In genomic region chr4:46598981-46599380, GRCm38 (mm10) we compare ENCODE assay signal across 17 mouse cellular contexts. TPM values are rescaled to one million over a fixed set of nuclear protein-coding genes. Genes with fewer than 3 reads are reported as not detected.
DNase-seq lines count a peak whose midpoint lies in the region; ATAC-seq and TF ChIP-seq lines count a peak whose summit lies in the region.
"Had no signal": no experiment of that assay in that cellular context is flagged by ENCODE, and none has a peak within 500 bp of the region (broad histone marks: within the 10 kb centered on the region; RNA-seq: fewer than 3 reads in every experiment).

No protein-coding gene starts in this region.

- DNase-seq in heart, postnatal 4 days = no peak
- DNase-seq in spleen, adult 2 months (ENCODE audit: low read depth in 1 of 2, low spot score in 2 of 2) = no peak
- DNase-seq in spleen, postnatal 14 days (ENCODE audit: low spot score in 2 of 2) = no peak
- DNase-seq in gastrocnemius, postnatal 10 days = peak; percentile 3
- DNase-seq in midbrain, embryonic 10.5 days (ENCODE audit: low spot score) = no peak
- no peak for DNase-seq in frontal cortex, postnatal 10 days (ENCODE audit: low spot score in 2 of 2)
- DNase-seq: heart, postnatal 14 days; layer of hippocampus, adult 9-11 months; lung, embryonic 14.5 days; thymus, adult 2 months had no signal

- peak overlapping the region; percentile 10; the same call in 1 of the 2 replicates for H3K4me2 ChIP-seq in heart, embryonic 15.5 days
- H3K4me2 ChIP-seq: kidney, embryonic 15.5 days; lung, embryonic 14.5 days; neural tube, embryonic 12.5 days had no signal

- no peak overlapping the region for H3K4me3 ChIP-seq in heart, embryonic 15.5 days
- H3K4me3 ChIP-seq in spleen, adult 2 months (ENCODE audit: extremely low read depth, insufficient read depth, insufficient read length) = peak overlapping the region; percentile 23; the same call in 1 of the 2 replicates
- peak overlapping the region; percentile 66 for H3K4me3 ChIP-seq in small intestine, adult 2 months (ENCODE audit: low read depth, low read length)
- H3K4me3 ChIP-seq in midbrain, embryonic 10.5 days = no peak overlapping the region
- H3K4me3 ChIP-seq: kidney, embryonic 15.5 days; neural tube, embryonic 12.5 days had no signal

- peaks cover 79% of the 10 kb centered on the region for H3K27me3 ChIP-seq in heart, embryonic 15.5 days
- peaks cover 2% of the 10 kb centered on the region; the same call in 1 of the 2 replicates for H3K27me3 ChIP-seq in spleen, adult 2 months (ENCODE audit: control insufficient read depth, insufficient read depth, low read length)
- H3K27me3 ChIP-seq in small intestine, adult 2 months (ENCODE audit: control insufficient read depth, insufficient read depth, low read length) = no peaks in the 10 kb centered on the region
- peaks cover 72% of the 10 kb centered on the region for H3K27me3 ChIP-seq in midbrain, embryonic 10.5 days (ENCODE audit: low read depth, poor library complexity, severe bottlenecking)

- no peak for TF ChIP-seq CTCF in spleen, adult 2 months (IDR thresholded peaks at IDR 0.05; ENCODE audit: extremely low read depth, insufficient read depth, insufficient read length, insufficient replicate concordance)
- no peak for TF ChIP-seq CTCF in small intestine, adult 2 months (IDR thresholded peaks at IDR 0.05; ENCODE audit: extremely low read depth, insufficient read length, insufficient replicate concordance, low read depth, low read length)

- no peaks in the 10 kb centered on the region for H3K36me3 ChIP-seq in heart, embryonic 15.5 days
- H3K36me3 ChIP-seq in spleen, adult 2 months (ENCODE audit: control insufficient read depth, insufficient read depth, low read length) = no peaks in the 10 kb centered on the region
- H3K36me3 ChIP-seq in small intestine, adult 2 months (ENCODE audit: control insufficient read depth, insufficient read depth, low read length) = peaks cover 3% of the 10 kb centered on the region
- H3K36me3 ChIP-seq in midbrain, embryonic 10.5 days = no peaks in the 10 kb centered on the region
- H3K36me3 ChIP-seq: kidney, embryonic 15.5 days; neural tube, embryonic 12.5 days had no signal

- WGBS in heart, embryonic 15.5 days = 59% methylated on average over 6 of the region's 6 CpGs
- 22% methylated on average over 6 of the region's 6 CpGs for WGBS in spleen, adult 2 months
- WGBS in small intestine, adult 2 months = 37% methylated on average over 6 of the region's 6 CpGs
- WGBS in midbrain, embryonic 10.5 days = 84% methylated on average over 6 of the region's 6 CpGs

- no peak overlapping the region for H3K9ac ChIP-seq in heart, embryonic 15.5 days
- H3K9ac ChIP-seq: kidney, embryonic 15.5 days; lung, embryonic 14.5 days; neural tube, embryonic 12.5 days had no signal

- H3K9me3 ChIP-seq in heart, embryonic 15.5 days (replicated peaks) = no peaks in the 10 kb centered on the region
- no peaks in the 10 kb centered on the region for H3K9me3 ChIP-seq in midbrain, embryonic 10.5 days (replicated peaks)
- H3K9me3 ChIP-seq: kidney, embryonic 15.5 days; neural tube, embryonic 12.5 days had no signal

- no peak overlapping the region for H3K27ac ChIP-seq in heart, embryonic 15.5 days
- peak overlapping the region; percentile 42; the same call in 1 of the 2 replicates for H3K27ac ChIP-seq in spleen, adult 2 months (ENCODE audit: insufficient read depth, low read length)
- peak overlapping the region; percentile 100 for H3K27ac ChIP-seq in small intestine, adult 2 months (ENCODE audit: insufficient read depth, low read depth, low read length)
- H3K27ac ChIP-seq in midbrain, embryonic 10.5 days (replicated peaks) = no peak overlapping the region
- H3K27ac ChIP-seq: kidney, embryonic 15.5 days; macrophage; neural tube, embryonic 12.5 days had no signal

- peaks cover 13% of the 10 kb centered on the region for H3K4me1 ChIP-seq in heart, embryonic 15.5 days (replicated peaks)
- peaks cover 25% of the 10 kb centered on the region; the same call in 1 of the 2 replicates for H3K4me1 ChIP-seq in spleen, adult 2 months (ENCODE audit: control insufficient read depth, insufficient read depth, insufficient read length)
- peaks cover 19% of the 10 kb centered on the region for H3K4me1 ChIP-seq in small intestine, adult 2 months (ENCODE audit: control insufficient read depth, insufficient read depth, insufficient read length, low read length)
- H3K4me1 ChIP-seq in midbrain, embryonic 10.5 days = peaks cover 23% of the 10 kb centered on the region

- no peak for ATAC-seq in heart, embryonic 15.5 days (replicated peaks; ENCODE audit: insufficient number of reproducible peaks, insufficient read depth, low FRiP score, low read depth)
- ATAC-seq: activated CD4-positive, CD25-positive, alpha-beta regulatory T cell, adult 4 months; hindbrain, embryonic 16.5 days had no signal

- TF ChIP-seq POLR2A in spleen, adult 2 months (IDR thresholded peaks at IDR 0.05; ENCODE audit: low read depth, low read length) = no peak
- no peak for TF ChIP-seq POLR2A in small intestine, adult 2 months (IDR thresholded peaks at IDR 0.05; ENCODE audit: low read depth, low read length)

RNA-seq across cellular contexts. Expression of gene Coro2a, which starts 3.0 kb away (rescaled TPM):
- 0.87 and 6.5 TPM in 2 replicates for polyA plus RNA-seq in heart, embryonic 15.5 days (2015; fragmentation: Nextera tagmentation; extraction: Ambion mirVana)
- under 1 TPM; 0.25 to 0.48 TPM for total RNA-seq in heart, postnatal 4 days (2021)
- polyA plus RNA-seq in spleen, adult 2 months (2012; rRNA removed) = 36.0 and 51.3 TPM in 2 replicates
- under 1 TPM; 0.40 to 0.52 TPM for total RNA-seq in gastrocnemius, postnatal 10 days (2021)
- 104 and 312 TPM in 2 replicates for polyA plus RNA-seq in small intestine, adult 2 months (2012; rRNA removed)
- polyA plus RNA-seq in midbrain, embryonic 10.5 days (2016; fragmentation: Nextera tagmentation; extraction: Ambion mirVana) = 2.8 TPM in 2 replicates

RNA-seq across cellular contexts. Expression of gene Tbc1d2, which starts 51.0 kb away (rescaled TPM):
- polyA plus RNA-seq in heart, embryonic 15.5 days (2015; fragmentation: Nextera tagmentation; extraction: Ambion mirVana) = 0.55 and 1.1 TPM in 2 replicates
- 1 to 10 TPM; 2.9 to 3.5 TPM for total RNA-seq in heart, postnatal 4 days (2021)
- polyA plus RNA-seq in spleen, adult 2 months (2012; rRNA removed) = 1.0 and 1.6 TPM in 2 replicates
- total RNA-seq in gastrocnemius, postnatal 10 days (2021) = 1 to 10 TPM; 1.6 to 1.8 TPM
- 3.7 and 6.8 TPM in 2 replicates for polyA plus RNA-seq in small intestine, adult 2 months (2012; rRNA removed)
- polyA plus RNA-seq in midbrain, embryonic 10.5 days (2016; fragmentation: Nextera tagmentation; extraction: Ambion mirVana) = 0.65 and 0.76 TPM in 2 replicates

Comparison
In these comparisons a context has a peak if more than half of its experiments do, and no peak if none do; other contexts are left out.
1. H3K27ac ChIP-seq: peak in spleen, adult 2 months (single experiment) and small intestine, adult 2 months (single experiment); none in heart, embryonic 15.5 days (single experiment) and midbrain, embryonic 10.5 days (single experiment).
2. H3K4me3 ChIP-seq: peak in spleen, adult 2 months (single experiment) and small intestine, adult 2 months (single experiment); none in heart, embryonic 15.5 days (single experiment) and midbrain, embryonic 10.5 days (single experiment).